Mouse (Mus musculus): Measurements from ENCODE around the gene Bdnf.

Bdnf gene

DNA sequence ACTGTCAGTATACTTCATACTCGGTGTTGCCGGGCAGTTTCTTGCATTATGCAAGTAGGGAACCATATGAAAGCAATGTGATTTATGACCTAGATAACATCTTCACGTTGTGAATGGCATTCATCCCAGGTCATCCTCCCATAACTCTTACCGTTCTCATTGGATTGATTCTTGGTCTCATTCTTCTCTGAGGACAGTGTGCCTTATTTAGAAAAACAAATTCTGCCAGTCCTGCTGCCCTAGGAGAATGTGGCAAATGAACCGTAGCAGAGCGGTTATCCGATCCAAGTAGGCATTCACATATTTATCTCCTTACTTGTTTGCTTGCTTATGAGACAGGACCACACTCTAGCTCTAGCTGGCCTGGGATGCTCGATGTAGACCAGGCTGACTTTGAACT, 32.0 kb downstream of the Bdnf start:
- DNase-seq (ENCODE audit: low read depth): no peak

GRCm38 (mm10) chr2:109709346-109709745, 34.8 kb downstream of the Bdnf start:
- no peak for DNase-seq (ENCODE audit: low read depth)

DNA sequence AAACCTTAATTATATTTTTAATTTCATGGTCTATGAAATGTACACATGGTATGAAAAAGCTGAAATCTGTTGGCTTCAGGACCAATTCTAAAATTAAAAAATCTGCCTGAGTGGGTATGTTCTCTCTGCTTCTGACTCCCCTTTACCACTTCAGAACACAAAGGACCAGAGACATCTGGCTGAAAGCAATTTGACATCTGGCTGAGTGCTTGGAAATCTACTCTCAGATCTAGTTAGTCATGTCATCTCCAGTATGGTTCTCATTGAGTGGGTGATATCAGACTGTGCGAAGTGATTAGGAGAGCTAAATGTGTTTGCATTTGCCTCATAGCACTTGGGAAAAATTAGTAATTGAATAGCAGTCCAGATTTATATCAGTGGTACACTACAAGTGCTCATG, 36.5 kb downstream of the Bdnf start:
- DNase-seq (ENCODE audit: low read depth): no peak

DNA sequence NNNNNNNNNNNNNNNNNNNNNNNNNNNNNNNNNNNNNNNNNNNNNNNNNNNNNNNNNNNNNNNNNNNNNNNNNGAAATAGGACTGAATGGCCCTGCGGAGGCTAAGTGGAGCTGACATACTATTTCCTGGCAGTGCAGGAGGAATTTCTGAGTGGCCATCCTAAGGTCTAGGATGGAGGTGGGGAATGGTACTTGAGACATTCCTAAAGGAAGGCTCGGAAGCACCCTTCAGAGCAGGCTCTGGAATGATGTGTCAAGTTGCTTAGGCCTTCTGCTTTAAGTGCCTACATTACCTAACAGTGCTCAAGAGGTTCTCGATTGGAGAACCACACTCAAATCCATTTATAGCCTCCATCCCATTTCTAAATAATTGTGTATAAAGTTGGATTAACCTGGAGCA, 50.8 kb downstream of the Bdnf start:
- no peak for DNase-seq (ENCODE audit: low read depth)

- DNase-seq (ENCODE audit: low read depth): no peak
Observed at GRCm38 (mm10) chr2:109725831-109726230, 51.3 kb downstream of the Bdnf start.

GRCm38 (mm10) chr2:109729221-109729620, 54.7 kb downstream of the Bdnf start:
- DNase-seq (ENCODE audit: low read depth): no peak

- DNase-seq (ENCODE audit: low read depth): no peak
Observed at GRCm38 (mm10) chr2:109733201-109734039, 58.9 kb downstream of the Bdnf start.

DNA sequence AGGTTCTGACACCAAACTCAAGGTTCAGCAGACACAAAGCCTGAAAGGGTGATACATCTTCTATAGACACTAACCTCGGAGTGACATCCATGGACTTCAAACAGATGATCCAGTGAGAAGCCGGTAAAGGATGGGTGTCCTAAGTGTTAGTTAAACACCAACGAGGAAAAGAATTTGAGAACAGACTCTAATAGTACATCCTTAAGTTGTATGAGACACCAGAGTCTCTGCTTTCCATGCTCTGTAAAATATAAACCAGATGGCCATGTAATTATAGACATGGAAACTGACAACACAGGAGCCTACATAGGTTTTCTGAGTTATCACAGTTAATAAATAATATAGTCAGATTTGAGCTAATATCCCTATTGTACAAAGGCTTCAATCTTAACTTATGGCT, 59.7 kb downstream of the Bdnf start:
- DNase-seq (ENCODE audit: low read depth): no peak

DNA sequence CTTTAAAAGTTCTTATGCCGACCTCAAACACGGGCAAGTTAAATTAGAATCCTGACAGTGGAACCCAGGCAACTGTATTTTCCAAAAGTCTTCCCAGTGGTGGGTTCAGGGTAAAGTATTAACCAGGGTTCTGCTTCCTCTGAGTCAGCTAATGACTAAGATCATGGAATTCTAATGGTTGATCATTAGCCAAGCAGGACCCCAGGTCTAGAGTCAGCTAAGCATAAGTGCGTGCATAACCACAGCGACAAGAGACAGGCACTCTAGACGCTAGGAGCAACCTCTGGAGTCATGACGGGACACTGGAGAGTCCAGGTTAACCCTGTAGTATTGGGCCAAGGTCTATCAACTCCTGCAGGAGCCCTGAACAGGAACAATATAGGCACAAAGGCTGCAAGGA, 60.2 kb downstream of the Bdnf start:
- no peak for DNase-seq (ENCODE audit: low read depth)

DNA sequence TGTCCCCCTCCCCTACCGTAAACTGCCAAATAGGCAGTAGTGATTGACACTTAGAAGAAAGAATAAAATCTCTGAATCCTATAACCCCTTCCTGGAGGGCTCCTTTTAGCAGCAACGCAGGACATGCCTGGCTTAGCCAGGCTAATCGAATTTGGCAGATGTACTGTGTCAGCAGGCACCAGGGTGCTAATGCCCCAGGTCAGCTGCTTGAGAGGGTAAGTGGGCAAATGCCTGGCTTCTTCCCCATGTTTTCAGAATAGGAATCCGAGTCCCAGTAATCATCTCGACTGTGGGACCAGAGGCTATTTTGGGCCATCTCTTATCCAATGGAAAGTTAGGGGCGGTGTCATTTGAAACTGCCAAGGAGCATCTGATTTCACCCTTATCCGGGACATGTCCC, 60.8 kb downstream of the Bdnf start:
- no peak for DNase-seq (ENCODE audit: low read depth)

DNA sequence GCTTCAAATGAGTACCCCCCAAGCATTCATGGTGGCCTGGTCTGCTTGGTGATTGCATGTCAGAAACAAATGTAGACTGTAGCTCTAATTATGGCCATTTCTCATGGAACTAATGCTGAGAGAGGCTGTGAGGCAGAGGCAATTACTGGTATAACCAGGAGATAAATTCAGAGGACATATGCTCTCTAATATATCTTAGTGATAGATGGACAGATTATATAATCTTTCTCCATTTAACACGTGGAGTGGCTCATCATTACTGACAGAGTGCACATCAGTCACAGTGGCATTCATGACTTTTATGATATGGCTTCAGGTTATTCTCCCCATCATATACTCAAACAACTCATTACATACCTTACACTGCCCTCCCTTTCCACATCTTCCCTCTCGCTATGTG, 61.8 kb downstream of the Bdnf start:
- no peak for DNase-seq (ENCODE audit: low read depth)

- DNase-seq (ENCODE audit: low read depth): no peak
Observed at GRCm38 (mm10) chr2:109738331-109738730, 63.8 kb downstream of the Bdnf start.

- DNase-seq (ENCODE audit: low read depth): no peak
Observed at GRCm38 (mm10) chr2:109743208-109743960, 68.9 kb downstream of the Bdnf start.

DNA sequence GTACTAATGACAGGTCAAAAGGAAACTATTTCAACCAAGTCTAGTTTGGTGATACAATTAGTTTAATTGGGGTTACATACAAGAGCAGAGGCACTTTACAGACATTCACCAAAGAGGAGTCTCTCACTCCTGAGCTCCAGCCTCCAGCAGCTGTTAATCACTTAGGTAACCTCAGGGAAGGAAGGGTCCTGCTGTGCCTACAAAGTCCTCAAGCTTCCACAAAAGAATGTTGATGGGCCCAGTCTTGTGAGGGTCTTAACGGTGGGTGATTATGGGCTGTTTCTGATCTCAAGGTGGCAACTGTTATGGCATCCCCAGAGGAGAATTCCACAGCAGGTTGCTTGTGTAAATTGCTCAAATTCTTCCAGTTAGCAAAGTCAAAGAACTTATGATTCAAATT, 71.7 kb downstream of the Bdnf start:
- no peak for DNase-seq (ENCODE audit: low read depth)

GRCm38 (mm10) chr2:109748412-109748811, 73.9 kb downstream of the Bdnf start:
- no peak for DNase-seq (ENCODE audit: low read depth)

- DNase-seq (ENCODE audit: low read depth): no peak
Observed at GRCm38 (mm10) chr2:109748815-109749214, 74.3 kb downstream of the Bdnf start.

DNA sequence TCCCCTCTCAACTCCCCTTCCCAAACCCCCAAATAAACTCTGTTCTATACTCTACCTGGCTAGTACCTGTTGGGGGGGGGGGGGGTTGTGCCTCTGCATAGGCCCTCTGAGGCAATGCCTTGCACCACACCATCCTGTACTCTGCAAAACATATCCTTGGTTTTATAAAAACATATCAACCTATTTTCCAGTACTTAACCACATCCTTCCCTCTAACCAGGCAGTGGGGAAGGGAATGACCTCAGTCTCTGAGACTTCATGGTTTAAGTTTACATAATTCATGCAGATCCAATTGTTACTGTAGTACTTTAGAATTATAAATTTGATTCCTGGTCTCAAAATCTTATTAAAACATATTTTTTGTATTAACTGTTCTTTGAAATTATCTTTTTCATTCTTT, 75.5 kb downstream of the Bdnf start:
- peak; percentile 5 for DNase-seq (ENCODE audit: low read depth)

DNA sequence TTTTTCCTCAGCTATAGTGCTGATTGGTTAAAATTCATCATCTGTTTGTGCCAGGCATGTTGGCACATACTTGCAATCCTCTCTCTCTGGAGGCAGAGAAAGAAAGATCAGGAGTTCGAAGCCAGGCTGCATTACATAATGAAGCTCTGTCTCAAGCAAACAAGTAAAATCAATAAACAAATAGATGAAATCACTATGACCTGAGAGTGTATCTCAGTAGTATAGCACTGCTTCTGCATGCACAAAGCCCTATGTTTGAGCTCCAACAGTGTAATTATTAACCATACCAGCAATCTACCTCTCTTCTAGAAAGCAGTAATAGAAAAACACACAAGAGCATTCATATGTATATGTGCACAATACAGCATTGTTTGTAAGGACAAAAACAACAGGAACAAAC, 76.0 kb downstream of the Bdnf start:
- DNase-seq (ENCODE audit: low read depth): no peak

DNA sequence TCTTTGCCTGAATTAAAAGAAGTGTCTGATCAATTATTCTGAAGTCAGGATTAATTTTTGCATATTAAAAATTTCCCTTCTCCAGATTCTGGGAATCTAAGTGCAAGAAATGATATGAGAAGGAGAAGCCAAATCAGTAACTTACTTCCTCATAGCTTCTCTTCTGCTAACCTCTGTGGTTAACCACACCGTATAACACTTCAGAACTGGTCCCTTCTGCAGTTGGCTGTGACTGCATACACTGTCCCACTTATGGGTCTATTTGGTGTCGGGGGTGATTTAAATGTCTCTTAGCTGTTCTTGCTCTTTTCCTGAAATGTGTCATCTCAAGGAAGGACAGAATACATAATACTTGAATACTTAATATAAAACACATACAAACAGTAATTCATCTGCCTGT, 81.8 kb downstream of the Bdnf start:
- DNase-seq (ENCODE audit: low read depth): peak; percentile 38

DNA sequence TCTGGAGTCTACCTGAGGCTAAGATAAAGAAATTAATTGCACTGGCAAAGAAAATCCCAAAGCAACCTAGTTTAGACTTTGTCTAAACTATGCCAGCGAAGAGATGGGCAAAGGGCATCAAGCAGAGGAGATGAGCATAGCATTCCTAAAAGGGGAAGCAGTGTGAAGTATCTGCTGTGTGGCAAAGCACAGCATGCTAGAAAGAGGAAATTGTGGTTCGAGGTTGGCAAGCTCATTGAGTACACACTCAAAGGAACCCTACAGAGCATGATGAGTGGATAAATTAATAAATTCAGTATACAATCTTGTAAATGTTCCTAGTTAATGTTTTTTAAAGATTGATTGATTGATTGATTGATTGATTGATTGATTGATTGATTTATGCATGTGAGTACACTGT, 92.3 kb downstream of the Bdnf start:
- peak; percentile 56 for DNase-seq (ENCODE audit: low read depth)

GRCm38 (mm10) chr2:109768814-109769213, 94.3 kb downstream of the Bdnf start:
- no peak for DNase-seq (ENCODE audit: low read depth)

DNA sequence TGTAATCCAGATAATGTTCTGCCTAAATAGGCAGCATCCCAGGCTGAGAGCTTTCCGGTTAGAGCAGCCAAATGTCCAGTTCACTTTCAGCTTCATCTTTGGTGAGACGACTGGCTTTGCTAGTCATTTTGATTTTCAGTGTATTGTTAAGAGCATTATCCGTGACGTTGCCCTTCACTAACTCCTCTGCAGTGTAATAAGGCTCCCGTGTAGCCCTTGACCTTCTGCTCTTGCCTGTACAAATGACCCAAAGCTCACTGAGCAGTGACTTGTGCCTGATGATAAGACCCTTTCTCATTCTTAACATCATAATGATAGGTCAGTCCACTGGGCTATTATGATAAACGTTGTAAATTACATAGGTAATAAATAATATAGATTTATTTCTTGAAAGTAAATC, 101.9 kb downstream of the Bdnf start:
- no peak for DNase-seq (ENCODE audit: low read depth)

Measured in 416B (cell line).